Mouse (Mus musculus) layer of hippocampus, postnatal 36 days (tissue): ENCODE results near the gene Rasa3. TPM values are rescaled to one million over a fixed set of nuclear protein-coding genes. Genes with fewer than 3 reads are reported as not detected.

Source experiments
- DNase-seq, 2 experiments: peaks; one replicate each; pipeline ENCODE4 v3.0.0; 2022
- total RNA-seq, 2 experiments: library from RNA; stranded (reverse); gene quantifications; 2 replicates each; pipeline ENCODE4 v1.2.3; 2021

The Rasa3 gene
- total RNA-seq, 2 experiments from 2014 or later: 62.4 to 69.7 TPM

- DNase-seq: no peak
These were observed 8.4 kb upstream of the Rasa3 start for GRCm38 (mm10) chr8:13685674-13686314.

DNA sequence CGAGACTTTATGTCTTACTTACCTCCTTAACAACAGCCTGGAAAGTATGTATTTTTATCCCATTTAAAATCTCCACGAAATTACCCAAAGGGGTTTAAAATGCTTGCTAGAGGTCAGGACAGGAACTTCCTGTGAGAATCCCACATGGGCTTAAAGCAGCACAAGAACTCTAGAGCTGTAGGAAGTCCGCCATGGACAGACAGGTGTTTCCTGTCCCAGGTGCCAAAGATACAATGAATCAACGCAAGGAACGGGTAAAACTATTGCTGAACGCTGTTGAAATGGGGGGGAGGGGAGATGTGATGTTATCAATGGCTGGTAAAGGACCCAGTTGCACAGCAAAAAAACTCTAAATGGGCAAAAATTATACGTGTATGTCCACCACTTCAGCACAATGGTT, 6.7 kb upstream of the Rasa3 start:
- no peak for DNase-seq

DNA sequence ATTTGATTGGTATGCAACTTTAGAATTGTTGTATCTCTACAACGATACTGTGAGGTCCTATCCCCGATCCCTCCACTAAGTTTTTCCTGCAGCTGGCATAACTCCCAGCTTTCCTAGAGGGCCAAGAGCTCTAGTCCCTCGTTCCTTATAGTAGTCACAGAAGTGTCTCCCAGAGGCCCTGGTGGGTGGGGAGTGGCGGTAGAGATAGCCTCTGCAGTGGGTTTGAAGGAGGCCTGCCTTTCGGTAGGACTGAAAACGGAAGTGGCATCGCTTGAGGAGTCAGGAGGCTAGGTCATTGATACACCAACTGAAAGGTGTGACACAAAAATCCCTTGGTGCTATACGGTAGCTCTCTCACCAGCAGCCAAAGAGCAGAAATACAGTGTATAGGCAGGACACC, 779 bp upstream of the Rasa3 start:
- no peak for DNase-seq

DNA sequence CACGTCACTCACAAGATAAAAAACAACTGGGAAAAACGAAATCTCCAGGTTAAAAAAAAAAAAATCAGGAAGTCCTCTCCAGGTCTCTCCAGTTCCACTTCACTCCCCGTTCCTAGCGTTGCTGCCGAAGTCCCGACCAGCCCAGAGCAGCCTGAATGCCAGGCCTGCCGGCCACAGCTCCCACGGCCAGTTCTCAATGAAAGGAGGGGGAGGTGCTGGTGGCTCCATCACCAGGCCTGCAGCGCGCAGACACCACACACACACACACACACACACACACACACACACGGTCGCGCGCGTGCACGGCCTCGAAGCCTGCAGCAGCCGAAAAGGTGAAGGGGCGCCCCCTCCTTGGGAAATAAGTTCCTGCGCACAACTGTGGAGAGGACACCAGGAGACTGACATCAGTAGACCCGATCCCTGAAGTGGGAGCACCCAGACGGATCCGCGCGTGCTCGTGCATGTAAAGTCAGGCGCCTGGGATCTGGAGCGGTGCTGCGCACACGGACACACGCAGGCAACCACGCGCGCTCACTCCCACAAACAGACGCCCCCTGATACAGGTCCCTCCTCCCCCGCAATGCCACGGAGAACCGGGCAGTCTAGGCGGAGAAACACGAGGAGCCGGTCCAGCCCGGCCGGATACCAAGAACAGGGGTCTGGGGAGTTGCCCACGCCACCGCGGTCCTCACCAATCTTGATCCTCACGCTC, 546 bp downstream of the Rasa3 start:
- DNase-seq: peak; percentile 72

GRCm38 (mm10) chr8:13676302-13676700, 1.1 kb downstream of the Rasa3 start:
- peak; percentile 54 to 61 for DNase-seq

- DNase-seq: no peak
These were observed 1.9 kb downstream of the Rasa3 start for GRCm38 (mm10) chr8:13675524-13675923.

DNA sequence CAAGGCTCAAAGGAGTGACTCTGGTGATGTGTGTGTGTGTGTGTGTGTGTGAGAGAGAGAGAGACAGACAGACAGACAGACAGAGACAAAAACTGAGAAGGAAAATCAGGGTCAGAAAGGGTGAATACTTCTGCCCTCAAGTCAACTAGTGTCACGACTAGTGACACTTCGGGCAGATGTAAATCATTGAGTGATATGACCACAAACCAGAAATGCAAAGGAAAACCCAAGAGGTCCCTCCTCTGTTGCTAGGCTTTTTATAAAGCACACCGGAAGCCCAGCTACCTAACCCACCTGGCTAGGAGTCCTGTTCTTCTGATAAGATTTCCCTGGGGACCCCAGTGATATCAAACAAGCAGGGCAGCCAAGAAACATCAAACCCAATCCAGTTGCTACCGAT, 2.3 kb downstream of the Rasa3 start:
- no peak for DNase-seq

DNA sequence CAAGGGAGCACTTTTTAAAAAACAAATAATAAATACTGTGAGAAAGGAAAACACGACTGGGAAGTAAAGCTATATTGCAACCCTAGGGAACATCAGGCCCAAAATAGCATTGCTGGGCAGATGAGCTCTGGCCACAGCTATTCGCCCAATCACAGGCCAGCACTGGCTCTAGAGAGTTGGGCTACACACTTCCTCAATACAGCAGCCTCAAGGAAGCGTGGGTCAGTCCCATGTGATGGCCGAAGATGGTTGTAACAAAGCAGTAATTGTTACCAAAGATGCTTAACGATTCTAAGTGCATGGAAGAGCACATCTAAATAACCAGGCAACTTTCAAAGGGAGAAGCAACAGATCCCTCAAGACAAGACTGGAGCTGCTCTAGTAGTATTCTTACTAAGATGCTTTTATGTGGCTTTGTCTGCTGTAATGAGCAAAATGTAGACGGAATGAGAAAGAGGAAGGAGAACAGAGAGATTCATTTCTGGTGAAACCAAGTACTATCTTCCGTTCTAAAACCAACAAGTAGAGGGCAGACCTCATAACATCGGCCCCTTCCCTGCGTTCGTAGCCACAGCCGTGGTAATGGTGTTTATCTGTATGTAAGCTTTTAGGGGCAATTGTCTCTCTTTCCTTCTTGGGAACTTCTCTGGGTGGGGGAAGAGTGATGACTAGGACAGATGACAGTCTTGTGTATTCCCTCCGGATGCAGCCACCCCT, 3.0 kb downstream of the Rasa3 start:
- DNase-seq: no peak

- DNase-seq: no peak
These were observed 4.2 kb downstream of the Rasa3 start for GRCm38 (mm10) chr8:13673215-13673614.

DNA sequence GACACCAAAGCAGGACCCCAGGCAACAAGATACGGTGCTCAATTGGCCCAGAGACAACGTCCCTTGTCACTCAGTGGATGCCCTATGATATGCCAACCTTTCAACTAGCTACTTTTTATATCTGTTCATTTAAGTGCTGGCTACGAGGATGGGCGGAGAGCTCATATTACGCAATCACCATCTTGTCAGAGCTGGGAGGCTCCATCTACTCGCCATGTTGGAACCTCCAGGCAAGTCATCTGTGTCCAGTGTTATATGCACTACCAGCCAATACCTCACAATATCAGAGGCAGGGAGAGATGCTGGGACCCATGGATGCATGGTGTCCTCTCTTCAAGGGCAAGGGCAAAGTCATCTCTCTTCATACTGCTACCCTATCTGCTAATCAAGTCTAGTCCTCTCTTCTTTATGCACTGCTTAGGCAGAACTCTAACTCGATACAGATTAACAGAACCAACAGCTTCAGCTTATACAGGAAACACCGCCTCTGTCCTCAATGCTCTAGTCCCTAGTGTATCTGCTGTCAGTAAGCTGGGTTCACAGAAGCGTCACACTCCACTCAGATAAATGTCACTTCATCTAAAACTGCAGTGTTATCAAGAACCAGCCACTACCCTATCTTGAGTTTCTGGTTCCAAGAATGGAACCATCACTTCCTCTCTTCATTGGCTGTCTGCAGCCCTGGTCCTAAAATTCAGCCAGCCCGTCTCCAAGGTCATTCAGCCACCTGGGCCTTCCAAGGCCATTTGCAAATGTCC, 6.0 kb downstream of the Rasa3 start:
- DNase-seq: no peak

DNA sequence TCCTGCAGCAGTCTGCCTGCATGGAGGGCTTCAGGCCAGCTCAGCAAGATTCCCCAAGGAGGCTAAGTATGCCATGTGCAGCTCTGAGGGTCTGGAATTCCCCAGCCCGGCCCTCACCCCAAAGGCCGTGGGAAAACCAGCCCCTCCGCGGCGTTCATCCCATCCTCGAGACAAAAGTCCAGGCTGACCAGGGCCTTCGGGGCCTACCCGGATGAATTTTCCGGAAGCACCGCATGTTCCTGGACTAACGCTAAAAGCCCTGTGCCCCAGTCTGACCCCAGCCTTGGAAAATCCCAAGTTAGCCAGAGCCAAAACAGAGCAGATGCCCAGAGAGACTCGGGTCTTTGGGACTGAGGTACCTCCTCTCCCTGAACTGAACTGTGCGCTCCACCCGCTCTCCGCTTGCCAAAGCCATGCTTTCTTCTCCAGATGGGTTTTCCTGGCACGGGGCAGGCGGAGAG, 7.4 kb downstream of the Rasa3 start:
- peak in 1 of 2 experiments; percentile 42 for DNase-seq

DNA sequence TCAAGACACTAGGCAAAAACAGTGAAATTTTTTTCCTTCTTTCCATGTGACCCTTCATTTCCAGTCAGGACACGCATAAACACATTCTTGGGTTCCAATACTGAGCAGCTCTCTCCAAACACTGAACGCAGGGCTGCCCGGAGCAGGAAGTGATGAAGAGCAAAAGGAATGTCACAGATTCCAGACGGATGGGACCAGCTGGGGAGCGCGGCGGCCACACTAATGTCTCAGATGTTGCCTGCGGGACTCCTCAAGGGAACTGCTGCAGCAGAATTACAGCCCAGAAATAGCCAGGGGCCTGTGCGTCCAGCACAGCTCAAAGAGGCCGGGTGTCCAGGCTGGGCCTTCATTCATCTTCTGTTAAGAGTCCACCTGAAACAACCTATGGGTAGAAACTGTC, 9.0 kb downstream of the Rasa3 start:
- no peak for DNase-seq

- DNase-seq: no peak
These were observed 9.5 kb downstream of the Rasa3 start for GRCm38 (mm10) chr8:13667917-13668316.

DNA sequence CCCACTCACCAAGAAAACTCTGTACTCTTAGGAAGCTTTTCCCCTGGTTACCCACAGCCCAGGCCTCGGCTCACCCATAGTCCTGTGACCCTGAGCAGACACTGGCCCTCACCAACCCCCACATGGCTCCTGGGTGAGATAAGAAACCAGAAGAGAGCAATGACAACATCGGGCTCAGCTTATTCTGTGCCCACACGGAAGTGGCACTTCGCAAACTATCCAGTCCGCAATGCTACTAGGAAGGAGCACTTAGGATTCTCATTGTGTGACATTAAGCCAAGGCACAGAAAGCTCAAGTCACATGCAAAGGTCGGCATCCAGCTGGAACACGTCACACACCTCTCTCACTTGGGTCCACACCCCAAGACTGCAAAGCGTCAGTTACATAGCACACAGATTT, 11.5 kb downstream of the Rasa3 start:
- no peak for DNase-seq

DNA sequence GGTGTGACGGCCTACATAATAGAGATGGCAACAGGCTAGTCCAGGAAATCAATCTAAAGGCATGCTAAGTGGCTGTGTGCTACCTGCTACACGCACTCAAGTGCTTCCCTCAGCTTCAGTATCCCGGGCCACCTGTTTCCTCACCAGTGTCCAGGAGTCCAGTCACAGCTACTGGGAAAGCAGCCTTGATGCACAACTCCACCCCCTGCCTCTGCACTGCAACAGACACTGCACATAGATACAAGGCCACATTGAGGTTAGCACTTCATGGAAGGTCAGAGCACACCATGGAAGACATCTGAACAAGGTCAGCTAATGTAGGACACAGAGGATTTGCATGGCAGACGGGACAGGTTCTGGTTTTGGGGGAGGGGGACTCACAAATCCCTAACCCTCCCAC, 11.9 kb downstream of the Rasa3 start:
- no peak for DNase-seq

- DNase-seq: no peak
These were observed 12.6 kb downstream of the Rasa3 start for GRCm38 (mm10) chr8:13664711-13665210.

DNA sequence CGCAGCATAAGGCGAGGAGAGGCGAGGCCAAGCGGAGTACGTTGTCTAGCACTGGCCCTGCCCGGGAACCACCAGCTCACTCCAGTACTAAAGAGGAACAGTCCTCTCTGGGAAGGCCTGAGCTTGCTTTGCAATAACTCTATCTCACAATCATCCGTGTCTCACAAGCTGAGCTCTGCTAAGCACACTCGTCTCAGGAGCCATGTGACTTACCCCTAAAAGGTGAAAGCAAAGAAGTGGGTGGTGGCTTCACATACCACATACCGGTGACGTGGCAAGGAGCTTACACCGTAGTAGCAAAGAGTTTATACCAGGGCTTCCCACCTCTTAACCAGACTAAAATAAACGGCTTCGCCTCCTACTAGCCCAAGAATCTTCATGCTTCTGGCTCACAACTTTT, 17.1 kb downstream of the Rasa3 start:
- DNase-seq: no peak

DNA sequence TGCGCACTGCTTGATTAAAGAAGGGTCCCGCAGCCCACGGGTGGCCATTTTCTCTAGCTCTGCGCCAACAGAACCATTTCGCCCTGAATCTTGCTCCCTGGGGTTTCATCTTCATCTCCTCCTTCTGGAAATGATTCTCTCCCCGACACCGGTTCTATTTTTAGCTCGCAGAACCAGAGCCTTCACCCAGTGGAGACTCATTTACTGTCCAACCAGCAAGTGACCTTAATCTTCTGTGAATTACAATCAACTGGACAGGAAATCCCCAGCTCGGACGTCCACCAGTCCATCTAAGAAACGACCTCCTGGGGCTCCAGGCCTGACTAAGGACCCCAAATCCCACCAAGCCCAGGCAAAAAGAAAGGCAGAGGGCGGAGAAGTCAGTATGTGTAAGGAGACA, 19.9 kb downstream of the Rasa3 start:
- no peak for DNase-seq

GRCm38 (mm10) chr8:13655033-13655351, 22.4 kb downstream of the Rasa3 start:
- no peak for DNase-seq

GRCm38 (mm10) chr8:13654350-13655032, 22.9 kb downstream of the Rasa3 start:
- DNase-seq: no peak

GRCm38 (mm10) chr8:13650541-13651191, 26.7 kb downstream of the Rasa3 start:
- no peak for DNase-seq

GRCm38 (mm10) chr8:13649154-13649515, 28.3 kb downstream of the Rasa3 start:
- DNase-seq: no peak
